Mouse (Mus musculus): Measurements from ENCODE around the gene Samd13.

- no peak for TF ChIP-seq FLI1 (IDR thresholded peaks at IDR 0.05; ENCODE audit: low read length)
- no peak for TF ChIP-seq GATA1 (IDR thresholded peaks at IDR 0.05; ENCODE audit: borderline replicate concordance, low read length)
Measured at GRCm38 (mm10) chr3:146625766-146626165, 59.6 kb downstream of the Samd13 start.

Measured in megakaryocyte, embryonic 14.5 days (primary cell).